Mouse (Mus musculus): ENCODE data around the gene Ube2s.
A peak's percentile ranks its signal among the peaks of the same experiment; 100 is the strongest.

The Ube2s gene

DNA sequence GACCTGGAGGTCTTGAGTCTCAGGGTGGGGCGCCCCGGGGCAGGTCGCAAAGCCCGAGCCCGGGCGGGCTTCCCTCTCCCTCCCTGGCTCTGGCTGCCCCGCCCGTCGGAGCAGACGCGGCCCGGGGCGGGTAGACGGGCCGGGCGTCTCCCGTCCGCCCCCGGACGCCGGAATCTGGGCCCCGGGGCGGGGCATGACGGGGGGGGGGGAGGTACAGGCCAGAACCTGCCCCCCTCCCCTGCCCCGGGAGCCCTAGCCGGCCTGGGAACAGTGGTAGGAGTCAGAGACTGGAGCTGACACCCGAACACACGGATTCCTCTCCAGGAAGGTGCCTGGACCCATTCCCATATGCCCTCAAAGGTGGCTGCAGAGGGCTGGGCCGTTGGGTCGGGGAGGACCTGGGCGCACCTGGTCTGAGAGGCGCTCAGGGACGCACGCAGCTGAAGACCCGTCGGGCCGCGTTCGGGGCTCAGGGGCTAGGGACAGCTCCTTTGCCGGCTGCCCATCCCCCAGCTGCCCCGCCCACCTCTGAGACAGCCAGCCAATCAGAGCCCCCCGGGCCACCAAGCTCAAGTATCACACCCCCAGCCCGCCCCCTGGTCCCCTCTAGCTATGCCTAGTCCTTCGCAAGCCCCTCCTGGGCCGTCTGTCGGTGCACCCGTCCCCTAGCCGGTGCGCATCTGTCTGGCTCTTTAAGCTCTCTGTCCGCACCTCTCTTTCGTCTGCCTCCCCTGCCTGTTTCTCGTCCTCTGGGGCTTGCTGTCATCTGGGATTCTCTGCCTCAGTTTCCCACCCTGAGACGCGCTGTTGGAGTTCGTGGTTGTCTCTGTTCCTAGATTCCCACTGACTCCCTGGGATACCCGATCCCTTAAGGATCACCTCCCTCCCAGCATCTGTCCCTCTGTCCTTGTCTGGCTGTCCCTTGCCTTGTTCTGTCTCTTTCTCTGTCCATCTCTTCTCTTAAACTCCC lies 35.2 kb downstream of the Ube2s start:
- peak; percentile 43 for DNase-seq (ENCODE audit: low spot score)

DNA sequence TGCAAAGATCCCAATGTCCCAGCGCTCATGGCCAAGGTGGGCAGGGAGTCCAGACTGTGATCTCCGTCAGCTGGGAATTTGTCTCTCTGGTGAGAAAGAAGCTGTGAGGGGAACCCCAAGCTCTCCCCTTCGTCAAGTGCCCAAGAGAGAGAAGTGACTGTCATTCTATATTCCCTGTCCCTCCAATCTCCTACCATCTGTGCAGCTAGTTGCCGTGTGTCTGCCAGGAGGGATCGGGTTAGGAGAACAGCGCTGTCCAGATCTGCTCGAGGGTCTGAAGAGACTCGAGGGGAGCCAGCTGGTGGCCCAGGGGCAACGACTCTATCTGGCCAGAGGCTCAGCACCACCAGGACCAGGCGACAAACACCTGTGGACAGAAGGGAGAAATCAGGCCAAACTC lies 36.3 kb downstream of the Ube2s start:
- no peak for DNase-seq (ENCODE audit: low spot score)

DNA sequence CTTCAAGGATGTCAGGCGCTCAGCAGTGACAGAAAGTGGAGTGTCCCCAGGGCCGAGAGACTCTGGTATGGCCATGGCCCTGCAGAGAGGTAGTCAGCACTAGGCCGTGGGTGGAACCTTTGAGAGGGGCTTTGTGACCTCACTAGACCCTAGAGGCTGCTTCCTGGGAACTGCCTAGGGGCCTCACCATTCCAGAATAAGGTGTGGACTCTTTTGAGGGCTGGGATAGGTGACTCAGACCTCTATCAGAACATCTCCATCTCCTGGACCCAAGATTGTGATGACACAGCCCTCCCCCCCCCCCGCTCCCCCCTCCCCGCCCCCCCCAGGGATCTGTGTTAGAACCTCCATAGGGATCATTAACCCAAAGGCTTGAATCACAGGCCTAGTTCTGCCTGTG lies 41.2 kb downstream of the Ube2s start, which contains the start of gene Fam71e2:
Gene Fam71e2 (minus strand): TSS at position 101 of the 400 bp plus-strand sequence.
- DNase-seq (ENCODE audit: low spot score), result no peak

DNA sequence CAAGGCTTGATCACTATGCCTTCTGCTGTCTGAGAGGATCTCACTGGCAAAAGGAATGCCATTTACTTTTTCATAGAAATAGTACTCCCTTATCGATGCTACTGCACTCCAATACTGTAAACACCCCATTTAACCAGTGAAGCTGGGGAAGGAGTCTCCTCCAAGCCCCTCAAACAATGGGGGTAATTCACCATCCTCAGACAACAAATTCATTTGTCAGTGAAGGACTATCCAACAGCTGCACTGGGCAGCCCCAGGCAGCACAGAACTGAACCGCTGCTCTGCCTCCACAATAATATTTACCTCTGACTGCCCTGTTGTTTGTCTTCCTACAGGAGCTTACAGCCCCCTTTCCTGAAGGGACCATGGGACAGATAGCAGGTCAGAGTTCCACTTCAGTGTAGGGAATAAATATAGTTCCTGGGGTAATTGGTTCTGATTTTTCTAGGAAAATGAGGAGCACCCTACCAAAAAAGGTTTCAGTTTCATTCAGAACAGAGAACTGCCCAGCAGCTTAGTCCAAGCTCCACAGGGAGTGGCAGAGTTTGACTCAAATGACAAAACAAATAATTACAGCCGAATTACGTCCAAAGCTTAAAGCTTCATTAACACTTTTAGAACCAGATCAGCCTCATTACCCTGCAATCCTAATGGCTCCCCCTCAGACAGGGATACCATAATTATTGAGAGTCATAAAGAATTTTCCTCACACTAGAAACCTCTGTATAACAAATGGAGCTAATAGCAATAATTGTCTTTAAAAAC lies 47.3 kb downstream of the Ube2s start:
- DNase-seq (ENCODE audit: low spot score), result no peak

DNA sequence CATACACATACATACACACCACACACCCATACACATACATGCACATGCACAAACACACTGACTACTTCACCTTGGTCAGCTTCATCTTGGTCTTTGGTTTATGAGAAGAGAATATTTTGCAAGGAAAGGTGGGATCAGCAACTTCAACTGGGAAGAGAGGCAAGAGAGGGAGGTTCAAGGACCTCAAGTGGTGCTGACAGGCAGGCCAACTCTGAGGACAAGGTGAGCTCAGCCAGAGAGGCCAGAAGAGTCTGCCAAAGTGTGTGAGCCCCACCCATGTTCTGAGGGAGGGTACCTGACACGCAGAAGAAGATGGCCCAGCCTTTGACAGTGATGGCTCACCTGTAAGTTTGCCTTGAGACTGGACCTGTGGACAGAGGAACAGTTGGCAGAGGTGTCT lies 52.7 kb downstream of the Ube2s start:
- no peak for DNase-seq (ENCODE audit: low spot score)

DNA sequence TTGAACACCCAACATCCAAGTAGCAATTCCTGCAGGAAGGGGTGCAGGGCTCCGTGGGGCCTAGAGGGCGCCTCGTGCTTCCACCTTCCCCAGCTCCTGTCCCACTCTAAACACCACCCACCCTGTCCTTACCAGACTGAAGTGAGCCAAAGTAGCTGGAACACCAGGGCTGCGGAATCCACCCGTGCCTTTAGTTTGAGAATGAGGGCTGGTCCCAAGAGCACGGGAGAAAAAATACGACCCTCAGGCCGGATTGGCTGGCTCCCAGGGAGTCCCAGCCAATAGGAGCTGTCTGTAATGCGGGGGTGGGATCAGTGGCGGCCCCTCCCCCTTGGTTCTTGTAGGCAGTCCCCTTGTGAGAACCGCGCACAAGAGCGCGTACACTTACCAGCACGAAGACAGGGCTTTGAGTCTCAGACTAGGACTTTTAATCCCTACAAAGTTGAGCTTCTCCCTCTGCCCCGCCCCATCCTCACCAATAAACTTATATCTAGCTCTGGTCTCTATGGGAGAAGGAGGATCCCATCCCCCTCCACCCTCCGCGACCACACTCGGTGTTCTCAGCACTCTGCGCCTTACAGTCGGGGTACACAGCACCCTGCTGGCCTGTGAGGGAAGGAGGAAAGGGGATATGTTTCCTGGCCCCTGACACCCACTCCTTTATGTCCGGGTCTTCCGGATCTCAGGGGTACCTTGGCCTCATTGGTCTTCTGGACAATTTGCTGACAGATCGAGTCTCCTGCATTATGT lies 59.4 kb downstream of the Ube2s start, which contains the start of gene Cox6b2:
Gene Cox6b2 (minus strand): TSS at position 274 of the 750 bp plus-strand sequence.
- DNase-seq (ENCODE audit: low spot score), result peak; percentile 72

DNA sequence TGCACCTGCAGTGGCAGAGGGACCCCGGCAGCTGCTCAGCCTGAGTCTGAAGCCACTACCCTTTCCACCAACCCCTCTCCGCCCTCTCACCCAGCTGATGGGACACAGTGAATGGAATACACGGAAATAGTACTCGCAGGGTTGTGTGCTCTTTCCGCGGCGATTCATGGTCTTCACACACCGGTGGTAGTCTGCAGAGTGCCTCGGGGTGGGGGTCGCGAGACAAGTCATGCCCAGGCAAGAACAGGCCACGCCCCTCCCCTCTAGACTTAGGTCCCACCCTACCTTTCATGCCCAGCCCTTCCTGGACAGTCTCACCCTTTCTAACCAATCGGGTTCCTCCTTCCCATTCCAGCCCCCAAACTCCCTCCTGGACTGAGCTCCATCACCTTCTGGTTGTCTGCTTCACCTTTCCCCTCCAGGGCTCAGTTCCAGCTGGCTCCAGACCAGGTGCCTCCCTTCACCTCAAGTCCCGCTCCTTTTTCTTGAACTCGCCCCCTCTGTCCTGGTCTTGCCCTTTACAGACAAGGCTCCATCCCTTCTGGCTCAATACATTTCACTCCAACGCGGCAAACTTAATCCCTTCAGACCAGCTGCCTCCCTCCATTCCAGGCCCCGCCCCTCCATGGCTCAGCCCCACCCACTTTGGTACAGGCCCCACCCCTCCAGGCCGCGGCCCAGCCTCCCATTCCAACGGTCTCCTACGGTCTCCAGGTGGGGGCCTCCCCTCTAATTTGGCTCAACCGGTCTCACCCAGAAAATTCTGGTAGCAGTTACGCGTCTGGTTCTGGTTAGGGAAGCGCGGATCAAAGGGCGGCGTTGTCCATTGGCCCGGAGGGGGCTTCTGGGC lies 60.2 kb downstream of the Ube2s start:
- peak; percentile 48 for DNase-seq (ENCODE audit: low spot score)

DNA sequence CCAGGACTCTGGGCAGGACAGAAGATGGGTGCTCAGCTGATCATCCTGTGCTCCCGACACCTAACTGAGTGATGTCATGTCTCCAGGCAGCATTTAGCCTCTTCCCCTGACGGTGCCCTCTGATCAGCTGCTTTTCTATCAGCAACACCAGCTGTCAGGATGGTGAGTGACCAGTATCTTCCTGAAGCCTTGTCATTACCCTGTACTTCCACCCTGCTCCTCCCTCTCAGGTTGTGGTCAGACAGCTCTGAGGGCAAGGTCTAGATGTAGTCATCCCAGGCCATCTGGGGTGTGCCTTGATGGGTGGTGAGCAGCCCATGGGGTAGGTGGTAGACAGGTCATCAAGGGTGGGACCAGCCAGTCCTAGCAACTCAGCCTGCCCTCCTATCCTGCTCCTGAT lies 63.2 kb downstream of the Ube2s start:
- DNase-seq (ENCODE audit: low spot score), result no peak

DNA sequence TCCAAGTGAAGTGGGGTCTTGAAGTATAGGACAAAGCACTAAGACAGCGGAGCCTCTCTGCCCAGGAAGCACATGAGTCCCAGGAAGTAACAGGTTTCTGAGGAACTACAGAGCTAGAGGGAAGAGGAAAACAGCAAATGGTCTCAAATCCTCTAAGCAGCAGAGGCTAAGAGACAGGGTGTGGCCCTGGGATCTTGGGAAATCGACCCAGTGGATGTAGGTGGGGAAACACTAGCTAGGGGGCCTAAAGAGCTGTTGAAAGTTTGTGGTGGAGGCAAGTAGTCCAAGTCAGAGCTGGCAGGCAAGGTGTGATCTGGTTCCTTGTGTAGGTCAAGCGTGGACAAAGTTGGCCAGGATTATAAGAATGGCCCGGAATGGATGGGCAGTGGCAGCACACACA lies 64.1 kb downstream of the Ube2s start:
- no peak for DNase-seq (ENCODE audit: low spot score)

DNA sequence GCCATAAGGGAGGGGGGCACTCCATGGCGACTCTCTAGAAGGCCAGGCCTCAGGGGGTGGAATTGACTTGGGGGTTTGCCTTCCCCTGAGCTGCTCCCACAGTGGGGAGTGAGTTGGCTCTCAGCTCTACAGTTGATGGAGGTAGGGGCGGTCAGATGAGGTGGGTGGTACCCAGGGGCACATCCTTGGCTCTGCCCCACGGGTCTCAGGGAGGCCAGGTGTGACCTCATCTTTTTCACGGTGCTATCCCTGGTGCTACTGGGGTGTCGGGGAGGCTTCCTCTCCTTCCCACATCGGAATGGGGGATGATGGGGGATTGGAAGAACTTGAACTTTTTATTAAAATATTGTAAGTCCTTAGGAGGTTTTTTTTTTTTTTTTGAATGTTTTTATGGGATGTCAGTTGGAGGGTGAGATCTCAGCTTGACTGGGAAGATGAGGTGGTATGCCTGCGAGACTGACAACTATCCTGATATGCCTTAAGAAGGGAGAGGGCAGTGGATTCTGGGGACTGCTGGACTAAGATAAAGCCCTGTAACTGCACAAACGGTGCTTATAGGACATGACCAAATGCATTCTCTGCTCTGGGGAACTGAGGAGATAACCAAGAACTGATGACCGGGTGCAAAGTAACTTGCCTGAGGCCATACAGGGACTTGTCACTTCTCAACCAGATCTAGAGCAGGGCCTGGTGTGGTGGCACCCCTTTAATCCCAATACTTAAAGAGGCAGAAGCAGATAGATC lies 65.1 kb downstream of the Ube2s start:
- no peak for DNase-seq (ENCODE audit: low spot score)

DNA sequence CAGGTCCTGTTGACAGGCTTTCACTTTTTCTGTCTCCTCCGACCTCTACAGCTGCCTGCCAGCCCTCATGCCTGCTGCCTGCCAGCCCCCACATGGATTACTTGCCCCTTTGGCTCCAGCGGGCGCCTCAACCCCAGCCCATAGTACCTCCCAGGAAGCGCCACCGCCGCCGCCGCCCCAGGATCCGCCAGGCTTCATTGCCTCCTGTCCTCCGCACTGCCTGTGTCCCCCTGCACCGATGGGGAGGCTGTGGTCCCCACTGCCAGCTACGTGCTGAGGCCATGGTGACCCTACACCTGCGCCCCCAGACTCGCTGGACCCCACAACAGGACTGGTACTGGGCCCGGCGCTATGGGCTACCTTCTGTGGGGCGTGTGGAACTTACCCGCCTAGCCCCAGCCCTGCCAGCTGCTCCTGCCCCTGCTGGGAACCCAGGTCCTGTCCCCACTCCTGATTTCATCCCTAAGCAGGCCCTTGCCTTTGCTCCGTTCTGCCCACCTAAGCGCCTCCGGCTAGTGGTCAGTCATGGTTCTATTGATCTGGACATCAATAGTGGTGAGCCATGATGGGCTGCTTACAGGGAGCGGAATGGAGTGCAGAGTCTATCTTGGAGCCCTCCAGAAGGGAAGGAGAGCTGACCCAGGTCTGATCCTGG lies 65.9 kb downstream of the Ube2s start:
- DNase-seq (ENCODE audit: low spot score), result no peak

DNA sequence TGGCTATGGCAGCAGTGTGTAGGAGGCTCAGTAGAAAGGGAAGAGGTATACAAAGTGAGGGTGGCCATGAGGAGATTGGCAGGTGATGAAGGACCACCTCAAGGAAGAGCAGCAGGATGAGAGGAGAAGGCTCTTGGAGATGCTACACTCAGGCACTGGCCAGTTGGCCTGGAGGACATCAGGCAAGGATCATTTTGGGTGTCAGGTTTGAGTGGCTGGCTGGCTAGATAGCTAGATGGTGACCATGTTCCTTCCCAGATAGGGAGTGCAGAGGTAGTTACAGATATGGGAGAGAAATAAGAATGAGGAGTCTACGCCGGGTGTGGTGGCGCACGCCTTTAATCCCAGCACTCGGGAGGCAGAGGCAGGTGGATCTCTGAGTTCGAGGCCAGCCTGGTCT lies 67.5 kb downstream of the Ube2s start:
- DNase-seq (ENCODE audit: low spot score), result no peak
